8 mouse cellular contexts compared by ENCODE assay signal in the genomic region with DNA sequence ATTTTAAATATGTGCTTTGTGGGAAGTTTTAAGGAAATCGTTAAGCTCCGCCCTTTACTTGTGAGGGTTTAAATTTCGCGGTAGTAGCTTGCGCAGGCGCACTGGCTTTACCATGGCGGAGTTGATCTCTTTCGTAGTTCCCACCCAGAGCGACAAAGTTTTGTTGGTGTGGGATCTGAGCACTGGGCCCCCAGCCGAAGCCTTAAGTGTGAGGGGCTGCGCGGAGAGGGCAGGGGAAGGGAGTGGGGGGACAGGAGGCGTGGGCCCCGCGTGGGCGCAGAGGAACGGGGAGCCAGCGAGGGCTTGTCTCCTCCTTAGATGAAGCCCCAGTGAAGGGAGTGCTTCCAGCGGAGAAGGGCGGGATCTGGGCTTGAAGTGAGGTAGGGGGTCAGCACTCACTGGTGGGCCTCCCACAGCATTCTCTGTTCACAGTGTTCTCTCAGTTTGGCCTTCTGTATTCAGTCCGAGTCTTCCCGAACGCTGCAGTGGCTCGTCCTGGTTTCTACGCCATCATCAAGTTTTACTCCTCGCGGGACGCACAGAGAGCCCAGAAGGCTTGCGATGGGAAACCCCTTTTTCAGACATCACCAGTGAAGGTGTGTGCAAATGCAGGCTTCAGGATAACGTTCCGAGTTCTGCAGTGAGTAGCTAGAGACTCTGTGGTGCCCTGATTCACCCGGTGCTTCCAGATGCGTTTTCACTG. TPM values are rescaled to one million over a fixed set of nuclear protein-coding genes. Genes with fewer than 3 reads are reported as not detected.
DNase-seq lines count a peak whose midpoint lies in the region; ATAC-seq and TF ChIP-seq lines count a peak whose summit lies in the region.

No protein-coding gene starts in this region.

- in situ Hi-C loops in CH12.LX (cut with MboI; ENCODE audit: low pct_ligation_motif_present, low pct_unique_long_range_greater_than_20kb, low sequenced_read_pairs), result no loop called here

- H3K36me3 ChIP-seq in CH12.LX (replicated peaks in 1 of 2; ENCODE audit: control insufficient read depth in 1 of 2, insufficient read depth in 1 of 2, low read length in 1 of 2), result peaks cover 3 to 11% of the 10 kb centered on the region in 2 experiments
- peaks cover 14% of the 10 kb centered on the region for H3K36me3 ChIP-seq in heart, embryonic 14.5 days (ENCODE audit: control insufficient read depth, insufficient read depth, low read length)
- 0 out of 2 replicates have a peak, but pooled peaks cover 2% of the 10 kb centered on the region for H3K36me3 ChIP-seq in liver, embryonic 15.5 days (replicated peaks)
- no peaks in the 10 kb centered on the region for H3K36me3 ChIP-seq in neural tube, embryonic 11.5 days (ENCODE audit: control insufficient read depth, insufficient read depth, low read length)

- peak; percentile 79 for ATAC-seq in erythroid progenitor cell, adult 5-6 weeks (replicated peaks; ENCODE audit: low FRiP score, poor library complexity, severe bottlenecking)
- peak; percentile 46 for ATAC-seq in heart, embryonic 14.5 days (ENCODE audit: insufficient number of reproducible peaks, insufficient read depth, low FRiP score, low read depth)
- no peak; the same call in 1 of the 2 replicates for ATAC-seq in liver, embryonic 15.5 days (ENCODE audit: insufficient read depth)
- ATAC-seq in neural tube, embryonic 11.5 days (ENCODE audit: insufficient read depth, low FRiP score, low TSS enrichment), result peak; percentile 27

- TF ChIP-seq CTCF in CH12.LX (conservative IDR thresholded peaks at IDR 0.05 in 1 of 2, IDR thresholded peaks at IDR 0.05 in 1 of 2; ENCODE audit: low read depth in 2 of 2, low read length in 2 of 2), result no peak

- no peak for TF ChIP-seq RAD21 in CH12.LX (IDR thresholded peaks at IDR 0.05; ENCODE audit: low read depth, low read length)

- WGBS in heart, embryonic 14.5 days, result under 1% methylated on average over 33 of the region's 33 CpGs
- WGBS in liver, embryonic 15.5 days (ENCODE audit: insufficient replicate concordance), result under 1% methylated on average over 33 of the region's 33 CpGs
- under 1% methylated on average over 33 of the region's 33 CpGs for WGBS in neural tube, embryonic 11.5 days

- H3K9me3 ChIP-seq in CH12.LX (replicated peaks; ENCODE audit: low read length), result peaks cover under 1% of the 10 kb centered on the region
- H3K9me3 ChIP-seq in heart, embryonic 14.5 days (ENCODE audit: control insufficient read depth, low read length), result no peaks in the 10 kb centered on the region
- no peaks in the 10 kb centered on the region for H3K9me3 ChIP-seq in liver, embryonic 15.5 days (replicated peaks)
- no peaks in the 10 kb centered on the region for H3K9me3 ChIP-seq in neural tube, embryonic 11.5 days (ENCODE audit: control insufficient read depth, low read length)

- dilution Hi-C loops in CH12.LX (cut with MboI; ENCODE audit: extremely low pct_ligation_motif_present, extremely low pct_unique_long_range_greater_than_20kb, low sequenced_read_pairs), result no loop called here

- H3K4me3 ChIP-seq in CH12.LX (replicated peaks in 1 of 3; ENCODE audit: low read depth in 2 of 3, low read length in 2 of 3, poor library complexity in 1 of 3), result peak overlapping the region; percentile 55 to 62 (median 61)
- peak overlapping the region; percentile 74 for H3K4me3 ChIP-seq in brown adipose tissue, adult 24 weeks (ENCODE audit: insufficient read depth, low read depth, low read length)
- peak overlapping the region; percentile 59 to 79 for H3K4me3 ChIP-seq in heart, embryonic 14.5 days (ENCODE audit: control insufficient read depth in 1 of 2, insufficient read depth in 1 of 2, low read depth in 1 of 2, low read length in 2 of 2)
- peak overlapping the region; percentile 66 for H3K4me3 ChIP-seq in liver, embryonic 15.5 days (replicated peaks)
- H3K4me3 ChIP-seq in neural tube, embryonic 11.5 days (ENCODE audit: low read depth, low read length), result peak overlapping the region; percentile 48

- DNase-seq in CH12.LX (ENCODE audit: extremely low read depth), result no peak
- peak; percentile 89 for DNase-seq in kidney, postnatal 14 days
- peak; percentile 90 for DNase-seq in neural tube, embryonic 11.5 days (ENCODE audit: low spot score)
- peak; percentile 91 for DNase-seq in testis, postnatal 10 days (ENCODE audit: low spot score)

- peak overlapping the region; percentile 77 for H3K9ac ChIP-seq in CH12.LX (ENCODE audit: insufficient read depth, low read depth)
- H3K9ac ChIP-seq in heart, embryonic 14.5 days (ENCODE audit: low read length), result peak overlapping the region; percentile 86
- H3K9ac ChIP-seq in liver, embryonic 15.5 days, result peak overlapping the region; percentile 72
- H3K9ac ChIP-seq in neural tube, embryonic 11.5 days (ENCODE audit: low read length), result peak overlapping the region; percentile 64

- H3K27ac ChIP-seq in CH12.LX (ENCODE audit: insufficient read depth, low read depth), result peak overlapping the region; percentile 87
- peak overlapping the region; percentile 41 for H3K27ac ChIP-seq in brown adipose tissue, adult 24 weeks (replicated peaks; ENCODE audit: low read depth, low read length)
- peak overlapping the region; percentile 90 to 99 for H3K27ac ChIP-seq in heart, embryonic 14.5 days (replicated peaks in 1 of 2; ENCODE audit: control insufficient read depth in 1 of 2, insufficient read depth in 1 of 2, low read depth in 2 of 2, low read length in 2 of 2)
- peak overlapping the region; percentile 99 for H3K27ac ChIP-seq in liver, embryonic 15.5 days (replicated peaks)
- peak overlapping the region; percentile 91 for H3K27ac ChIP-seq in neural tube, embryonic 11.5 days (ENCODE audit: low read depth, low read length)

- peak; percentile 92 for TF ChIP-seq POLR2A in CH12.LX (IDR thresholded peaks at IDR 0.05; ENCODE audit: low read depth, low read length)

- TF ChIP-seq EP300 in CH12.LX (IDR thresholded peaks at IDR 0.05; ENCODE audit: low read length), result no peak; the same call in 1 of the 2 replicates

- no peaks in the 10 kb centered on the region for H3K27me3 ChIP-seq in CH12.LX (replicated peaks)
- H3K27me3 ChIP-seq in heart, embryonic 14.5 days (ENCODE audit: control insufficient read depth, insufficient read depth, low read length), result no peaks in the 10 kb centered on the region
- H3K27me3 ChIP-seq in liver, embryonic 15.5 days, result no peaks in the 10 kb centered on the region
- no peaks in the 10 kb centered on the region for H3K27me3 ChIP-seq in neural tube, embryonic 11.5 days (ENCODE audit: control insufficient read depth, insufficient read depth, low read length)

- H3K4me1 ChIP-seq in CH12.LX (ENCODE audit: control insufficient read depth in 1 of 2, insufficient read depth in 2 of 2), result peaks cover 0 to 22% of the 10 kb centered on the region in 2 experiments; a peak in 2 of 4 replicates
- H3K4me1 ChIP-seq in brown adipose tissue, adult 24 weeks (ENCODE audit: control insufficient read depth, insufficient read depth, insufficient read length, low read length), result no peaks in the 10 kb centered on the region
- H3K4me1 ChIP-seq in heart, embryonic 14.5 days (ENCODE audit: control insufficient read depth in 2 of 2, insufficient read depth in 2 of 2, low read length in 2 of 2), result peaks cover 0 to 5% of the 10 kb centered on the region in 2 experiments; a peak in 1 of 4 replicates
- H3K4me1 ChIP-seq in liver, embryonic 15.5 days (replicated peaks), result peaks cover 26% of the 10 kb centered on the region
- H3K4me1 ChIP-seq in neural tube, embryonic 11.5 days (ENCODE audit: control insufficient read depth, insufficient read depth, low read length), result no peaks in the 10 kb centered on the region

- H3K4me2 ChIP-seq in CH12.LX (ENCODE audit: insufficient read depth, low read depth, poor library complexity, severe bottlenecking), result peak overlapping the region; percentile 54
- peak overlapping the region; percentile 75 for H3K4me2 ChIP-seq in heart, embryonic 14.5 days (ENCODE audit: low read length)
- H3K4me2 ChIP-seq in liver, embryonic 15.5 days, result peak overlapping the region; percentile 92
- H3K4me2 ChIP-seq in neural tube, embryonic 11.5 days (ENCODE audit: low read depth), result peak overlapping the region; percentile 65

- H3K79me2 ChIP-seq in CH12.LX (replicated peaks; ENCODE audit: control insufficient read depth, extremely low read depth, insufficient read depth, poor library complexity, severe bottlenecking), result no peaks in the 10 kb centered on the region

RNA-seq across cellular contexts. Expression of gene Rdm1, which starts 1.0 kb away (rescaled TPM):
- total RNA-seq in CH12.LX (2012; rRNA removed) (22.2 and 28.5 TPM in 2 replicates), CH12.LX (2014; rRNA removed) (18.5 and 19.2 TPM in 2 replicates)
- 9.6 and 12.3 TPM in 2 replicates for polyA plus RNA-seq in CH12.LX (2012; ENCODE audit: insufficient read length, low read depth)
- polyA plus RNA-seq in brown adipose tissue, adult 24 weeks (2012; ENCODE audit: insufficient read depth, insufficient read length, missing spikeins), result 27.0 and 33.3 TPM in 2 replicates
- 81.1 and 91.4 TPM in 2 replicates for total RNA-seq in erythroid progenitor cell, adult 5-6 weeks (2015; ENCODE audit: low replicate concordance)
- 34.5 and 43.0 TPM in 2 replicates for total RNA-seq in erythroid progenitor cell, adult 5-6 weeks (2017; ENCODE audit: low replicate concordance)
- polyA plus RNA-seq in heart, embryonic 14.5 days (2014; fragmentation: Nextera tagmentation; extraction: Ambion mirVana), result 42.4 and 48.4 TPM in 2 replicates
- 10.7 and 12.1 TPM in 2 replicates for polyA plus RNA-seq in liver, embryonic 15.5 days (2015; fragmentation: Nextera tagmentation; extraction: Ambion mirVana)
- 24.1 and 30.7 TPM in 2 replicates for polyA plus RNA-seq in neural tube, embryonic 11.5 days (2014; fragmentation: Nextera tagmentation; extraction: Ambion mirVana)

RNA-seq across cellular contexts. Expression of gene Gm11634, which starts 29.0 kb away (rescaled TPM):
- not detected in 2 replicates for total RNA-seq in CH12.LX (2012; rRNA removed)
- not detected in 2 replicates for total RNA-seq in CH12.LX (2014; rRNA removed)
- polyA plus RNA-seq in CH12.LX (2012; ENCODE audit: insufficient read length, low read depth), result not detected in 2 replicates
- not detected in 2 replicates for polyA plus RNA-seq in brown adipose tissue, adult 24 weeks (2012; ENCODE audit: insufficient read depth, insufficient read length, missing spikeins)
- not detected in 2 replicates for total RNA-seq in erythroid progenitor cell, adult 5-6 weeks (2015; ENCODE audit: low replicate concordance)
- not detected in 2 replicates for total RNA-seq in erythroid progenitor cell, adult 5-6 weeks (2017; ENCODE audit: low replicate concordance)
- not detected in 2 replicates for polyA plus RNA-seq in heart, embryonic 14.5 days (2014; fragmentation: Nextera tagmentation; extraction: Ambion mirVana)
- polyA plus RNA-seq in liver, embryonic 15.5 days (2015; fragmentation: Nextera tagmentation; extraction: Ambion mirVana), result 0.16 TPM in 1 of 2 replicates, not detected in the other
- polyA plus RNA-seq in neural tube, embryonic 11.5 days (2014; fragmentation: Nextera tagmentation; extraction: Ambion mirVana), result not detected in 2 replicates

RNA-seq across cellular contexts. Expression of gene Arl4d, which starts 37.3 kb away (rescaled TPM):
- total RNA-seq in CH12.LX (2012; rRNA removed), result 0.81 and 1.1 TPM in 2 replicates
- total RNA-seq in CH12.LX (2014; rRNA removed), result 0.59 and 0.68 TPM in 2 replicates
- polyA plus RNA-seq in CH12.LX (2012; ENCODE audit: insufficient read length, low read depth), result 1.1 and 1.2 TPM in 2 replicates
- 3.5 and 3.8 TPM in 2 replicates for polyA plus RNA-seq in brown adipose tissue, adult 24 weeks (2012; ENCODE audit: insufficient read depth, insufficient read length, missing spikeins)
- not detected in 2 replicates for total RNA-seq in erythroid progenitor cell, adult 5-6 weeks (2015; ENCODE audit: low replicate concordance)
- 1.0 and 1.5 TPM in 2 replicates for total RNA-seq in erythroid progenitor cell, adult 5-6 weeks (2017; ENCODE audit: low replicate concordance)
- polyA plus RNA-seq in heart, embryonic 14.5 days (2014; fragmentation: Nextera tagmentation; extraction: Ambion mirVana), result 6.2 and 6.7 TPM in 2 replicates
- 0.82 and 0.94 TPM in 2 replicates for polyA plus RNA-seq in liver, embryonic 15.5 days (2015; fragmentation: Nextera tagmentation; extraction: Ambion mirVana)
- 23.9 and 29.5 TPM in 2 replicates for polyA plus RNA-seq in neural tube, embryonic 11.5 days (2014; fragmentation: Nextera tagmentation; extraction: Ambion mirVana)

RNA-seq across cellular contexts. Expression of gene Tmem106a, which starts 46.0 kb away (rescaled TPM):
- total RNA-seq in CH12.LX (2012; rRNA removed) (1.4 and 2.2 TPM in 2 replicates), CH12.LX (2014; rRNA removed) (2.6 and 2.8 TPM in 2 replicates)
- 6.8 and 9.1 TPM in 2 replicates for polyA plus RNA-seq in CH12.LX (2012; ENCODE audit: insufficient read length, low read depth)
- polyA plus RNA-seq in brown adipose tissue, adult 24 weeks (2012; ENCODE audit: insufficient read depth, insufficient read length, missing spikeins), result 31.8 and 39.5 TPM in 2 replicates
- total RNA-seq in erythroid progenitor cell, adult 5-6 weeks (2015; ENCODE audit: low replicate concordance), result 13.7 and 22.2 TPM in 2 replicates
- 2.6 and 3.0 TPM in 2 replicates for total RNA-seq in erythroid progenitor cell, adult 5-6 weeks (2017; ENCODE audit: low replicate concordance)
- 3.6 and 4.1 TPM in 2 replicates for polyA plus RNA-seq in heart, embryonic 14.5 days (2014; fragmentation: Nextera tagmentation; extraction: Ambion mirVana)
- 7.7 and 7.8 TPM in 2 replicates for polyA plus RNA-seq in liver, embryonic 15.5 days (2015; fragmentation: Nextera tagmentation; extraction: Ambion mirVana)
- 1.6 and 2.5 TPM in 2 replicates for polyA plus RNA-seq in neural tube, embryonic 11.5 days (2014; fragmentation: Nextera tagmentation; extraction: Ambion mirVana)

Comparison
In these comparisons a context has a peak if more than half of its experiments do, and no peak if none do; other contexts are left out.
1. H3K27ac ChIP-seq: peak in every context shown above with its lines; median percentile 99 in liver, embryonic 15.5 days; 94 in heart, embryonic 14.5 days; 91 in neural tube, embryonic 11.5 days; 87 in CH12.LX; 41 in brown adipose tissue, adult 24 weeks.